9 mouse cellular contexts compared by ENCODE assay signal in genomic region chr7:127104560-127105332, GRCm38 (mm10). TPM values are rescaled to one million over a fixed set of nuclear protein-coding genes. Genes with fewer than 3 reads are reported as not detected.
DNase-seq lines count a peak whose midpoint lies in the region; ATAC-seq and TF ChIP-seq lines count a peak whose summit lies in the region.
"Had no signal": no experiment of that assay in that cellular context is flagged by ENCODE, and none has a peak within 500 bp of the region (broad histone marks: within the 10 kb centered on the region; RNA-seq: fewer than 3 reads in every experiment).

No protein-coding gene starts in this region.

- WGBS in forebrain, embryonic 11.5 days = 16% methylated on average over 17 of the region's 17 CpGs
- WGBS in heart, embryonic 16.5 days = 12% methylated on average over 17 of the region's 17 CpGs
- WGBS in liver, embryonic 14.5 days (ENCODE audit: insufficient replicate concordance) = 17% methylated on average over 17 of the region's 17 CpGs
- WGBS in neural tube, embryonic 11.5 days = 19% methylated on average over 17 of the region's 17 CpGs
- 14% methylated on average over 17 of the region's 17 CpGs for WGBS in stomach, postnatal 0 days

- H3K4me3 ChIP-seq in CH12.LX (replicated peaks in 1 of 3; ENCODE audit: low read depth in 2 of 3, low read length in 2 of 3, poor library complexity in 1 of 3) = no peak overlapping the region
- peak overlapping the region; percentile 27; the same call in 1 of the 2 replicates for H3K4me3 ChIP-seq in forebrain, embryonic 11.5 days (ENCODE audit: low read depth, low read length)
- H3K4me3 ChIP-seq in heart, embryonic 16.5 days (ENCODE audit: low read length) = peak overlapping the region; percentile 41
- peak overlapping the region; percentile 1 to 48; a peak in 2 of 4 replicates for H3K4me3 ChIP-seq in liver, embryonic 14.5 days (ENCODE audit: insufficient read depth in 1 of 2, low read depth in 2 of 2, low read length in 2 of 2)
- peak overlapping the region; percentile 24; the same call in 1 of the 2 replicates for H3K4me3 ChIP-seq in neural tube, embryonic 11.5 days (ENCODE audit: low read depth, low read length)
- H3K4me3 ChIP-seq in stomach, postnatal 0 days (ENCODE audit: low read depth, low read length) = peak overlapping the region; percentile 15; the same call in 1 of the 2 replicates

- H3K4me2 ChIP-seq in CH12.LX (ENCODE audit: insufficient read depth, low read depth, poor library complexity, severe bottlenecking) = peak overlapping the region; percentile 68
- peak overlapping the region; percentile 52 for H3K4me2 ChIP-seq in forebrain, embryonic 11.5 days (ENCODE audit: low read depth, low read length, severe bottlenecking)
- H3K4me2 ChIP-seq in heart, embryonic 16.5 days (ENCODE audit: low read depth, low read length) = peak overlapping the region; percentile 69
- H3K4me2 ChIP-seq in liver, embryonic 14.5 days (ENCODE audit: low read depth) = peak overlapping the region; percentile 51
- H3K4me2 ChIP-seq in neural tube, embryonic 11.5 days (ENCODE audit: low read depth) = peak overlapping the region; percentile 36
- peak overlapping the region; percentile 44 for H3K4me2 ChIP-seq in stomach, postnatal 0 days (replicated peaks; ENCODE audit: low read depth)

- ATAC-seq in forebrain, embryonic 11.5 days (replicated peaks; ENCODE audit: low FRiP score) = peak; percentile 82
- peak; percentile 83 for ATAC-seq in heart, embryonic 16.5 days (replicated peaks; ENCODE audit: extremely low read depth, insufficient read depth, low FRiP score)
- ATAC-seq in liver, embryonic 14.5 days (ENCODE audit: insufficient read depth) = peak; percentile 48; the same call in 1 of the 2 replicates
- ATAC-seq in neural tube, embryonic 11.5 days (ENCODE audit: insufficient read depth, low FRiP score, low TSS enrichment) = peak; percentile 76
- peak; percentile 89 for ATAC-seq in stomach, postnatal 0 days (ENCODE audit: low FRiP score, low TSS enrichment)

- no peaks in the 10 kb centered on the region for H3K36me3 ChIP-seq in CH12.LX (replicated peaks in 1 of 2; ENCODE audit: control insufficient read depth in 1 of 2, insufficient read depth in 1 of 2, low read length in 1 of 2)
- H3K36me3 ChIP-seq in forebrain, embryonic 11.5 days (ENCODE audit: control insufficient read depth, insufficient read depth, low read length) = no peaks in the 10 kb centered on the region
- H3K36me3 ChIP-seq in heart, embryonic 16.5 days (ENCODE audit: control insufficient read depth, insufficient read depth) = no peaks in the 10 kb centered on the region
- no peaks in the 10 kb centered on the region for H3K36me3 ChIP-seq in liver, embryonic 14.5 days (replicated peaks; ENCODE audit: control insufficient read depth, insufficient read depth, low read depth)
- H3K36me3 ChIP-seq in neural tube, embryonic 11.5 days (ENCODE audit: control insufficient read depth, insufficient read depth, low read length) = no peaks in the 10 kb centered on the region
- no peaks in the 10 kb centered on the region for H3K36me3 ChIP-seq in stomach, postnatal 0 days (ENCODE audit: control insufficient read depth, insufficient read depth, low read length)

- TF ChIP-seq POLR2A in CH12.LX (IDR thresholded peaks at IDR 0.05; ENCODE audit: low read depth, low read length) = no peak

- dilution Hi-C loops in CH12.LX (cut with MboI; ENCODE audit: extremely low pct_ligation_motif_present, extremely low pct_unique_long_range_greater_than_20kb, low sequenced_read_pairs) = no loop called here

- TF ChIP-seq EP300 in CH12.LX (IDR thresholded peaks at IDR 0.05; ENCODE audit: low read length) = no peak; the same call in 1 of the 2 replicates
- TF ChIP-seq EP300 in liver, embryonic 14.5 days (IDR thresholded peaks at IDR 0.05; ENCODE audit: low read depth) = no peak
- TF ChIP-seq EP300 in stomach, postnatal 0 days (optimal IDR thresholded peaks at IDR 0.05) = no peak

- in situ Hi-C loops in CH12.LX (cut with MboI; ENCODE audit: low pct_ligation_motif_present, low pct_unique_long_range_greater_than_20kb, low sequenced_read_pairs) = loop anchor here (5.0 to 10.0 kb wide), 2 partner anchors 570 to 658 kb away; no protein-coding TSS in a partner anchor

- DNase-seq in CH12.LX (ENCODE audit: extremely low read depth) = peak; percentile 88
- DNase-seq in c-Kit-positive CD71-negative TER-119-negative erythroid progenitor cells, embryonic 14.5 days (ENCODE audit: low read depth) = peak; percentile 85
- peak; percentile 86 for DNase-seq in forebrain, embryonic 11.5 days (ENCODE audit: low spot score)
- peak; percentile 79 to 85 for DNase-seq in kidney, postnatal 25 days
- DNase-seq in liver, embryonic 14.5 days (ENCODE audit: low read depth in 3 of 3, low spot score in 3 of 3) = peak; percentile 47 to 53 (median 48)
- DNase-seq in neural tube, embryonic 11.5 days (ENCODE audit: low spot score) = peak; percentile 85
- DNase-seq in stomach, postnatal 0 days (ENCODE audit: low spot score) = peak; percentile 80

- peak; percentile 72 to 98 for TF ChIP-seq CTCF in CH12.LX (conservative IDR thresholded peaks at IDR 0.05 in 1 of 2, IDR thresholded peaks at IDR 0.05 in 1 of 2; ENCODE audit: low read depth in 2 of 2, low read length in 2 of 2)
- peak; percentile 89 for TF ChIP-seq CTCF in liver, embryonic 14.5 days (IDR thresholded peaks at IDR 0.05; ENCODE audit: low read depth)
- peak; percentile 96 for TF ChIP-seq CTCF in stomach, postnatal 0 days (IDR thresholded peaks at IDR 0.05; ENCODE audit: low read depth)

- no peaks in the 10 kb centered on the region for H3K9me3 ChIP-seq in CH12.LX (replicated peaks; ENCODE audit: low read length)
- no peaks in the 10 kb centered on the region for H3K9me3 ChIP-seq in forebrain, embryonic 11.5 days (ENCODE audit: control insufficient read depth, low read length)
- no peaks in the 10 kb centered on the region for H3K9me3 ChIP-seq in heart, embryonic 16.5 days (replicated peaks; ENCODE audit: control insufficient read depth, low read length)
- H3K9me3 ChIP-seq in liver, embryonic 14.5 days (ENCODE audit: control insufficient read depth, low read length) = no peaks in the 10 kb centered on the region
- no peaks in the 10 kb centered on the region for H3K9me3 ChIP-seq in neural tube, embryonic 11.5 days (ENCODE audit: control insufficient read depth, low read length)
- no peaks in the 10 kb centered on the region for H3K9me3 ChIP-seq in stomach, postnatal 0 days (ENCODE audit: control insufficient read depth, low read length)

- no peak overlapping the region for H3K9ac ChIP-seq in CH12.LX (ENCODE audit: insufficient read depth, low read depth)
- peak overlapping the region; percentile 67 for H3K9ac ChIP-seq in forebrain, embryonic 11.5 days (ENCODE audit: low read length)
- H3K9ac ChIP-seq in heart, embryonic 16.5 days (ENCODE audit: low read length) = peak overlapping the region; percentile 64
- no peak overlapping the region for H3K9ac ChIP-seq in liver, embryonic 14.5 days (replicated peaks)
- H3K9ac ChIP-seq in neural tube, embryonic 11.5 days (ENCODE audit: low read length) = peak overlapping the region; percentile 56
- H3K9ac ChIP-seq in stomach, postnatal 0 days (ENCODE audit: low read length) = no peak overlapping the region

- peaks cover 15 to 24% of the 10 kb centered on the region in 2 experiments for H3K4me1 ChIP-seq in CH12.LX (ENCODE audit: control insufficient read depth in 1 of 2, insufficient read depth in 2 of 2)
- H3K4me1 ChIP-seq in forebrain, embryonic 11.5 days (replicated peaks; ENCODE audit: control insufficient read depth, insufficient read depth, low read length) = peaks cover 2% of the 10 kb centered on the region; the same call in 1 of the 2 replicates
- H3K4me1 ChIP-seq in heart, embryonic 16.5 days (ENCODE audit: control insufficient read depth, insufficient read depth, low read length) = no peaks in the 10 kb centered on the region
- H3K4me1 ChIP-seq in liver, embryonic 14.5 days (replicated peaks; ENCODE audit: control insufficient read depth in 2 of 2, insufficient read depth in 2 of 2, low read length in 1 of 2) = peaks cover 0 to 4% of the 10 kb centered on the region in 2 experiments; a peak in 2 of 4 replicates
- no peaks in the 10 kb centered on the region for H3K4me1 ChIP-seq in neural tube, embryonic 11.5 days (ENCODE audit: control insufficient read depth, insufficient read depth, low read length)
- H3K4me1 ChIP-seq in stomach, postnatal 0 days (replicated peaks; ENCODE audit: control insufficient read depth, insufficient read depth) = no peaks in the 10 kb centered on the region

- peak; percentile 100 for TF ChIP-seq RAD21 in CH12.LX (IDR thresholded peaks at IDR 0.05; ENCODE audit: low read depth, low read length)

- H3K79me2 ChIP-seq in CH12.LX (replicated peaks; ENCODE audit: control insufficient read depth, extremely low read depth, insufficient read depth, poor library complexity, severe bottlenecking) = no peaks in the 10 kb centered on the region

- H3K27me3 ChIP-seq in CH12.LX (replicated peaks) = peaks cover 13% of the 10 kb centered on the region
- H3K27me3 ChIP-seq in forebrain, embryonic 11.5 days (ENCODE audit: control insufficient read depth, insufficient read depth, low read length) = no peaks in the 10 kb centered on the region
- H3K27me3 ChIP-seq in heart, embryonic 16.5 days (ENCODE audit: control insufficient read depth, insufficient read depth, low read length) = no peaks in the 10 kb centered on the region; the same call in 1 of the 2 replicates
- H3K27me3 ChIP-seq in liver, embryonic 14.5 days (ENCODE audit: control insufficient read depth, insufficient read depth, low read length) = no peaks in the 10 kb centered on the region
- no peaks in the 10 kb centered on the region for H3K27me3 ChIP-seq in neural tube, embryonic 11.5 days (ENCODE audit: control insufficient read depth, insufficient read depth, low read length)
- H3K27me3 ChIP-seq in stomach, postnatal 0 days (ENCODE audit: control insufficient read depth, insufficient read depth, low read length) = no peaks in the 10 kb centered on the region

- H3K27ac ChIP-seq in CH12.LX (ENCODE audit: insufficient read depth, low read depth) = no peak overlapping the region
- H3K27ac ChIP-seq in forebrain, embryonic 11.5 days (ENCODE audit: low read depth, low read length) = 0 out of 2 replicates have a peak overlapping the region, but pooled peaks have one; percentile 25
- H3K27ac ChIP-seq in heart, embryonic 16.5 days (ENCODE audit: low read length) = no peak overlapping the region
- H3K27ac ChIP-seq in liver, embryonic 14.5 days = no peak overlapping the region
- H3K27ac ChIP-seq in neural tube, embryonic 11.5 days (ENCODE audit: low read depth, low read length) = no peak overlapping the region; the same call in 1 of the 2 replicates
- no peak overlapping the region for H3K27ac ChIP-seq in stomach, postnatal 0 days (replicated peaks)
- H3K27ac ChIP-seq: macrophage had no signal

RNA-seq across cellular contexts. Expression of gene AI467606, which starts 13.6 kb away (rescaled TPM):
- total RNA-seq in CH12.LX (2012; rRNA removed) = 15.7 and 19.0 TPM in 2 replicates
- total RNA-seq in CH12.LX (2014; rRNA removed) = 18.6 and 26.4 TPM in 2 replicates
- polyA plus RNA-seq in CH12.LX (2012; ENCODE audit: insufficient read length, low read depth) = 18.3 and 20.5 TPM in 2 replicates
- polyA plus RNA-seq in forebrain, embryonic 11.5 days (2014; fragmentation: Nextera tagmentation; extraction: Ambion mirVana) = 0.47 and 0.85 TPM in 2 replicates
- polyA plus RNA-seq in heart, embryonic 16.5 days (2015; fragmentation: Nextera tagmentation; extraction: Ambion mirVana) = 4.9 and 8.4 TPM in 2 replicates
- 5.3 and 6.4 TPM in 2 replicates for polyA plus RNA-seq in liver, embryonic 14.5 days (2012; rRNA removed)
- 7.6 and 8.5 TPM in 2 replicates for polyA plus RNA-seq in liver, embryonic 14.5 days (2014; fragmentation: Nextera tagmentation; extraction: Ambion mirVana)
- polyA plus RNA-seq in neural tube, embryonic 11.5 days (2014; fragmentation: Nextera tagmentation; extraction: Ambion mirVana) = 1.0 and 1.1 TPM in 2 replicates
- 4.0 and 4.1 TPM in 2 replicates for polyA plus RNA-seq in stomach, postnatal 0 days (2015; fragmentation: Nextera tagmentation; extraction: Ambion mirVana)

RNA-seq across cellular contexts. Expression of gene Qprt, which starts 17.3 kb away (rescaled TPM):
- total RNA-seq in CH12.LX (2012; rRNA removed) (0.21 and 0.30 TPM in 2 replicates), CH12.LX (2014; rRNA removed) (0.15 TPM in 1 of 2 replicates, not detected in the other)
- 0.14 TPM in 1 of 2 replicates, not detected in the other for polyA plus RNA-seq in CH12.LX (2012; ENCODE audit: insufficient read length, low read depth)
- 5.4 and 5.5 TPM in 2 replicates for polyA plus RNA-seq in forebrain, embryonic 11.5 days (2014; fragmentation: Nextera tagmentation; extraction: Ambion mirVana)
- polyA plus RNA-seq in heart, embryonic 16.5 days (2015; fragmentation: Nextera tagmentation; extraction: Ambion mirVana) = 2.1 and 2.6 TPM in 2 replicates
- 35.6 and 35.9 TPM in 2 replicates for polyA plus RNA-seq in liver, embryonic 14.5 days (2012; rRNA removed)
- polyA plus RNA-seq in liver, embryonic 14.5 days (2014; fragmentation: Nextera tagmentation; extraction: Ambion mirVana) = 48.6 and 49.2 TPM in 2 replicates
- polyA plus RNA-seq in neural tube, embryonic 11.5 days (2014; fragmentation: Nextera tagmentation; extraction: Ambion mirVana) = 1.8 and 2.0 TPM in 2 replicates
- polyA plus RNA-seq in stomach, postnatal 0 days (2015; fragmentation: Nextera tagmentation; extraction: Ambion mirVana) = 0.89 and 1.4 TPM in 2 replicates
- polyA plus RNA-seq: macrophage had no signal

RNA-seq across cellular contexts. Expression of gene Zg16, which starts 17.6 kb away (rescaled TPM):
- total RNA-seq in CH12.LX (2012; rRNA removed) = not detected in 2 replicates
- not detected in 2 replicates for total RNA-seq in CH12.LX (2014; rRNA removed)
- polyA plus RNA-seq in CH12.LX (2012; ENCODE audit: insufficient read length, low read depth) = not detected in 2 replicates
- not detected in 2 replicates for polyA plus RNA-seq in forebrain, embryonic 11.5 days (2014; fragmentation: Nextera tagmentation; extraction: Ambion mirVana)
- 18.3 TPM in 1 of 2 replicates, not detected in the other for polyA plus RNA-seq in heart, embryonic 16.5 days (2015; fragmentation: Nextera tagmentation; extraction: Ambion mirVana)
- polyA plus RNA-seq in liver, embryonic 14.5 days (2012; rRNA removed) = 0.08 and 0.11 TPM in 2 replicates
- not detected in 2 replicates for polyA plus RNA-seq in liver, embryonic 14.5 days (2014; fragmentation: Nextera tagmentation; extraction: Ambion mirVana)
- polyA plus RNA-seq in neural tube, embryonic 11.5 days (2014; fragmentation: Nextera tagmentation; extraction: Ambion mirVana) = not detected in 2 replicates
- polyA plus RNA-seq in stomach, postnatal 0 days (2015; fragmentation: Nextera tagmentation; extraction: Ambion mirVana) = 1.8 and 2.0 TPM in 2 replicates
- polyA plus RNA-seq: macrophage had no signal

RNA-seq across cellular contexts. Expression of gene Spn, which starts 32.9 kb away (rescaled TPM):
- total RNA-seq in CH12.LX (2012; rRNA removed) (14.4 and 16.3 TPM in 2 replicates), CH12.LX (2014; rRNA removed) (2.4 and 2.6 TPM in 2 replicates)
- polyA plus RNA-seq in CH12.LX (2012; ENCODE audit: insufficient read length, low read depth) = 3.3 and 3.6 TPM in 2 replicates
- 0.11 and 0.12 TPM in 2 replicates for polyA plus RNA-seq in forebrain, embryonic 11.5 days (2014; fragmentation: Nextera tagmentation; extraction: Ambion mirVana)
- 1.2 and 2.6 TPM in 2 replicates for polyA plus RNA-seq in heart, embryonic 16.5 days (2015; fragmentation: Nextera tagmentation; extraction: Ambion mirVana)
- 8.0 and 10.8 TPM in 2 replicates for polyA plus RNA-seq in liver, embryonic 14.5 days (2012; rRNA removed)
- 7.9 and 8.0 TPM in 2 replicates for polyA plus RNA-seq in liver, embryonic 14.5 days (2014; fragmentation: Nextera tagmentation; extraction: Ambion mirVana)
- polyA plus RNA-seq in neural tube, embryonic 11.5 days (2014; fragmentation: Nextera tagmentation; extraction: Ambion mirVana) = 0.27 TPM in 1 of 2 replicates, not detected in the other
- 0.21 and 0.22 TPM in 2 replicates for polyA plus RNA-seq in stomach, postnatal 0 days (2015; fragmentation: Nextera tagmentation; extraction: Ambion mirVana)

Comparison
In these comparisons a context has a peak if more than half of its experiments do, and no peak if none do; other contexts are left out.
1. H3K4me3 ChIP-seq: peak in forebrain, embryonic 11.5 days (single experiment), heart, embryonic 16.5 days (single experiment), liver, embryonic 14.5 days (2 of 2), neural tube, embryonic 11.5 days (single experiment) and stomach, postnatal 0 days (single experiment); none in CH12.LX (0 of 3).
2. H3K9ac ChIP-seq: peak in forebrain, embryonic 11.5 days (single experiment), heart, embryonic 16.5 days (single experiment) and neural tube, embryonic 11.5 days (single experiment); none in CH12.LX (single experiment), liver, embryonic 14.5 days (single experiment) and stomach, postnatal 0 days (single experiment).
3. Peak in every context shown above with its lines, with median percentiles within 50 percentile points of each other: DNase-seq, H3K4me2 ChIP-seq, CTCF ChIP-seq and ATAC-seq.